Mouse (Mus musculus): ENCODE measurements around the gene Lgals8. TPM values are rescaled to one million over a fixed set of nuclear protein-coding genes. Genes with fewer than 3 reads are reported as not detected.
A peak's percentile ranks its signal among the peaks of the same experiment; 100 is the strongest.

Gene Lgals8
- total RNA-seq, 1 experiment: 8.0 TPM

GRCm38 (mm10) chr13:12479802-12480201, 15.1 kb upstream of the Lgals8 start:
- no peaks in the 10 kb centered on the region for H3K9me3 ChIP-seq (ENCODE audit: control insufficient read depth, insufficient read depth, low read depth, low read length)
- no peak for TF ChIP-seq ZNF384 (IDR thresholded peaks at IDR 0.05; ENCODE audit: low read depth, low read length)
- TF ChIP-seq CHD2 (IDR thresholded peaks at IDR 0.05; ENCODE audit: low read depth, low read length): no peak
- no peak for TF ChIP-seq MAFK (IDR thresholded peaks at IDR 0.05; ENCODE audit: insufficient read depth, low read depth, low read length)
- no peak for TF ChIP-seq ZC3H11A (IDR thresholded peaks at IDR 0.05; ENCODE audit: borderline replicate concordance, low read depth, low read length)
- TF ChIP-seq HCFC1 (IDR thresholded peaks at IDR 0.05; ENCODE audit: borderline replicate concordance, insufficient read depth, low read length): no peak
- in situ Hi-C loops (cut with MboI; ENCODE audit: low sequenced_read_pairs in 2 of 2, unreplicated experiment in 2 of 2): no loop called here
- H3K36me3 ChIP-seq (ENCODE audit: control insufficient read depth, insufficient read depth, low read length, poor library complexity, severe bottlenecking): no peaks in the 10 kb centered on the region
- DNase-seq (ENCODE audit: low read depth, low spot score): no peak
- H3K4me1 ChIP-seq (ENCODE audit: control insufficient read depth in 2 of 2, insufficient read depth in 2 of 2, low read length in 2 of 2, poor library complexity in 1 of 2): 0 out of 4 replicates have a peak, but pooled peaks cover 0 to 5% of the 10 kb centered on the region in 2 experiments
- no peak overlapping the region for H3K27ac ChIP-seq (ENCODE audit: insufficient read depth, low read depth, low read length, poor library complexity, severe bottlenecking)
- no peak overlapping the region for H3K9ac ChIP-seq (ENCODE audit: insufficient read depth, low read depth, low read length, poor library complexity, severe bottlenecking)
- H3K4me3 ChIP-seq (ENCODE audit: insufficient read depth in 1 of 2, low read depth in 1 of 2, low read length in 2 of 2, poor library complexity in 1 of 2, severe bottlenecking in 1 of 2): no peak overlapping the region

GRCm38 (mm10) chr13:12478301-12478700, 13.6 kb upstream of the Lgals8 start:
- Histone ChIP-seq H3K9me3 (ENCODE audit: control insufficient read depth, insufficient read depth, low read depth, low read length) (no peaks in the 10 kb centered on the region), H3K4me1 (ENCODE audit: control insufficient read depth in 2 of 2, insufficient read depth in 2 of 2, low read length in 2 of 2, poor library complexity in 1 of 2) (0 out of 4 replicates have a peak, but pooled peaks cover 0 to 5% of the 10 kb centered on the region in 2 experiments), H3K4me3 (ENCODE audit: insufficient read depth in 1 of 2, low read depth in 1 of 2, low read length in 2 of 2, poor library complexity in 1 of 2, severe bottlenecking in 1 of 2) (peak overlapping the region; percentile 18 to 59; a peak in 3 of 4 replicates), H3K36me3 (ENCODE audit: control insufficient read depth, insufficient read depth, low read length, poor library complexity, severe bottlenecking) (no peaks in the 10 kb centered on the region), H3K9ac (ENCODE audit: insufficient read depth, low read depth, low read length, poor library complexity, severe bottlenecking) (no peak overlapping the region), H3K27ac (ENCODE audit: insufficient read depth, low read depth, low read length, poor library complexity, severe bottlenecking) (no peak overlapping the region)
- in situ Hi-C loops (cut with MboI; ENCODE audit: low sequenced_read_pairs in 2 of 2, unreplicated experiment in 2 of 2): no loop called here
- no peak for TF ChIP-seq HCFC1 (IDR thresholded peaks at IDR 0.05; ENCODE audit: borderline replicate concordance, insufficient read depth, low read length)
- TF ChIP-seq MAFK (IDR thresholded peaks at IDR 0.05; ENCODE audit: insufficient read depth, low read depth, low read length): 0 out of 2 replicates have a peak, but pooled peaks have one; percentile 42
- DNase-seq (ENCODE audit: low read depth, low spot score): no peak

GRCm38 (mm10) chr13:12476886-12477285, 12.1 kb upstream of the Lgals8 start:
- Histone ChIP-seq H3K36me3 (ENCODE audit: control insufficient read depth, insufficient read depth, low read length, poor library complexity, severe bottlenecking) (no peaks in the 10 kb centered on the region), H3K9ac (ENCODE audit: insufficient read depth, low read depth, low read length, poor library complexity, severe bottlenecking) (no peak overlapping the region), H3K27ac (ENCODE audit: insufficient read depth, low read depth, low read length, poor library complexity, severe bottlenecking) (no peak overlapping the region), H3K4me3 (ENCODE audit: insufficient read depth in 1 of 2, low read depth in 1 of 2, low read length in 2 of 2, poor library complexity in 1 of 2, severe bottlenecking in 1 of 2) (no peak overlapping the region), H3K4me1 (ENCODE audit: control insufficient read depth in 2 of 2, insufficient read depth in 2 of 2, low read length in 2 of 2, poor library complexity in 1 of 2) (0 out of 4 replicates have a peak, but pooled peaks cover 0 to 5% of the 10 kb centered on the region in 2 experiments), H3K9me3 (ENCODE audit: control insufficient read depth, insufficient read depth, low read depth, low read length) (no peaks in the 10 kb centered on the region)
- in situ Hi-C loops (cut with MboI; ENCODE audit: low sequenced_read_pairs in 2 of 2, unreplicated experiment in 2 of 2): no loop called here
- TF ChIP-seq HCFC1 (IDR thresholded peaks at IDR 0.05; ENCODE audit: borderline replicate concordance, insufficient read depth, low read length) (no peak), ZC3H11A (IDR thresholded peaks at IDR 0.05; ENCODE audit: borderline replicate concordance, low read depth, low read length) (no peak), CHD2 (IDR thresholded peaks at IDR 0.05; ENCODE audit: low read depth, low read length) (no peak), ZNF384 (IDR thresholded peaks at IDR 0.05; ENCODE audit: low read depth, low read length) (no peak)
- DNase-seq (ENCODE audit: low read depth, low spot score): no peak

GRCm38 (mm10) chr13:12475239-12475638, 10.5 kb upstream of the Lgals8 start:
- H3K27ac ChIP-seq (ENCODE audit: insufficient read depth, low read depth, low read length, poor library complexity, severe bottlenecking): no peak overlapping the region
- DNase-seq (ENCODE audit: low read depth, low spot score): no peak
- no peak for TF ChIP-seq HCFC1 (IDR thresholded peaks at IDR 0.05; ENCODE audit: borderline replicate concordance, insufficient read depth, low read length)
- TF ChIP-seq ZNF384 (IDR thresholded peaks at IDR 0.05; ENCODE audit: low read depth, low read length): no peak
- no peak for TF ChIP-seq ZC3H11A (IDR thresholded peaks at IDR 0.05; ENCODE audit: borderline replicate concordance, low read depth, low read length)
- TF ChIP-seq MAFK (IDR thresholded peaks at IDR 0.05; ENCODE audit: insufficient read depth, low read depth, low read length): no peak
- TF ChIP-seq CHD2 (IDR thresholded peaks at IDR 0.05; ENCODE audit: low read depth, low read length): no peak
- H3K4me1 ChIP-seq (ENCODE audit: control insufficient read depth in 2 of 2, insufficient read depth in 2 of 2, low read length in 2 of 2, poor library complexity in 1 of 2): 0 out of 4 replicates have a peak, but pooled peaks cover 0 to 5% of the 10 kb centered on the region in 2 experiments
- no peak overlapping the region for H3K9ac ChIP-seq (ENCODE audit: insufficient read depth, low read depth, low read length, poor library complexity, severe bottlenecking)
- no peaks in the 10 kb centered on the region for H3K36me3 ChIP-seq (ENCODE audit: control insufficient read depth, insufficient read depth, low read length, poor library complexity, severe bottlenecking)
- H3K9me3 ChIP-seq (ENCODE audit: control insufficient read depth, insufficient read depth, low read depth, low read length): no peaks in the 10 kb centered on the region
- no peak overlapping the region for H3K4me3 ChIP-seq (ENCODE audit: insufficient read depth in 1 of 2, low read depth in 1 of 2, low read length in 2 of 2, poor library complexity in 1 of 2, severe bottlenecking in 1 of 2)
- in situ Hi-C loops (cut with MboI; ENCODE audit: low sequenced_read_pairs in 2 of 2, unreplicated experiment in 2 of 2): no loop called here
